Mouse (Mus musculus): ENCODE results near the gene 2810006K23Rik. TPM values are rescaled to one million over a fixed set of nuclear protein-coding genes. Genes with fewer than 3 reads are reported as not detected.
"Not testable (repeated sequence)": the region's sequence is repeated elsewhere in the genome, so short reads cannot be mapped to it uniquely, and the experiment has no call there.

The 2810006K23Rik gene
- total and polyA plus RNA-seq, 3 experiments = 7.6 to 13.3 TPM; not detected in 1

- Histone ChIP-seq H3K4me3 (ENCODE audit: control insufficient read depth in 1 of 2, insufficient read depth in 1 of 2, low read depth in 2 of 2, low read length in 2 of 2) (no peak overlapping the region), H3K36me3 (ENCODE audit: control insufficient read depth in 1 of 2, insufficient read depth in 2 of 2, low read length in 2 of 2) (no peaks in the 10 kb centered on the region), H3K27me3 (ENCODE audit: control insufficient read depth in 1 of 2, insufficient read depth in 2 of 2, low read length in 2 of 2) (no peaks in the 10 kb centered on the region), H3K9me3 (replicated peaks; ENCODE audit: insufficient read depth, low read length) (no peaks in the 10 kb centered on the region), H3K9ac (ENCODE audit: control insufficient read depth, low read depth, low read length, poor library complexity, severe bottlenecking) (no peak overlapping the region), H3K4me1 (ENCODE audit: control insufficient read depth in 1 of 2, insufficient read depth in 2 of 2, low read length in 2 of 2) (peaks cover 0 to 2% of the 10 kb centered on the region in 2 experiments; a peak in 1 of 4 replicates), H3K27ac (ENCODE audit: control insufficient read depth, low read depth, low read length) (no peak overlapping the region), H3K79me2 (ENCODE audit: control insufficient read depth, insufficient read depth, low read length, poor library complexity) (peaks cover 3% of the 10 kb centered on the region; the same call in 1 of the 2 replicates)
- TF ChIP-seq SMC3 (IDR thresholded peaks at IDR 0.05; ENCODE audit: low read depth, low read length) (peak; percentile 71), TCF12 (IDR thresholded peaks at IDR 0.05; ENCODE audit: low read depth, low read length) (no peak), RAD21 (IDR thresholded peaks at IDR 0.05; ENCODE audit: low read depth, low read length) (peak; percentile 59), CTCF (IDR thresholded peaks at IDR 0.05 in 2 of 3, conservative IDR thresholded peaks at IDR 0.05 in 1 of 3; ENCODE audit: control insufficient read depth in 1 of 3, insufficient read depth in 1 of 3, low read depth in 2 of 3, low read length in 3 of 3, poor library complexity in 1 of 3, severe bottlenecking in 1 of 3) (peak; percentile 40 to 74 (median 61)), MYC (IDR thresholded peaks at IDR 0.05; ENCODE audit: low read depth, low read length) (0 out of 2 replicates have a peak, but pooled peaks have one; percentile 30), ZC3H11A (IDR thresholded peaks at IDR 0.05; ENCODE audit: low read depth, low read length) (peak; percentile 59; the same call in 1 of the 2 replicates), MAZ (IDR thresholded peaks at IDR 0.05; ENCODE audit: low read depth, low read length) (no peak)
- DNase-seq (ENCODE audit: low read depth, low spot score) = peak; percentile 67
Observed at GRCm38 (mm10) chr5:124359641-124360040, 31.8 kb downstream of the 2810006K23Rik start.

- not testable (repeated sequence) for H3K4me3 ChIP-seq (ENCODE audit: control insufficient read depth in 1 of 2, insufficient read depth in 1 of 2, low read depth in 2 of 2, low read length in 2 of 2); H3K4me1 ChIP-seq (ENCODE audit: control insufficient read depth in 1 of 2, insufficient read depth in 2 of 2, low read length in 2 of 2); H3K27me3 ChIP-seq (ENCODE audit: control insufficient read depth in 1 of 2, insufficient read depth in 2 of 2, low read length in 2 of 2); H3K9ac ChIP-seq (ENCODE audit: control insufficient read depth, low read depth, low read length, poor library complexity, severe bottlenecking); H3K36me3 ChIP-seq (ENCODE audit: control insufficient read depth in 1 of 2, insufficient read depth in 2 of 2, low read length in 2 of 2); H3K79me2 ChIP-seq (ENCODE audit: control insufficient read depth, insufficient read depth, low read length, poor library complexity); H3K9me3 ChIP-seq (replicated peaks; ENCODE audit: insufficient read depth, low read length); DNase-seq (ENCODE audit: low read depth, low spot score); H3K27ac ChIP-seq (ENCODE audit: control insufficient read depth, low read depth, low read length)
Observed at GRCm38 (mm10) chr5:124362982-124363381, 35.1 kb downstream of the 2810006K23Rik start, which contains the start of gene Cdk2ap1. Gene Cdk2ap1 (minus strand): TSS chr5:124363082.

- H3K4me1 ChIP-seq (ENCODE audit: control insufficient read depth in 1 of 2, insufficient read depth in 2 of 2, low read length in 2 of 2) = peaks cover 0 to 3% of the 10 kb centered on the region in 2 experiments; a peak in 1 of 4 replicates
- no peak overlapping the region for H3K27ac ChIP-seq (ENCODE audit: control insufficient read depth, low read depth, low read length)
- no peak overlapping the region for H3K4me3 ChIP-seq (ENCODE audit: control insufficient read depth in 1 of 2, insufficient read depth in 1 of 2, low read depth in 2 of 2, low read length in 2 of 2)
- H3K36me3 ChIP-seq (ENCODE audit: control insufficient read depth in 1 of 2, insufficient read depth in 2 of 2, low read length in 2 of 2) = peaks cover 2 to 3% of the 10 kb centered on the region in 2 experiments; a peak in 3 of 4 replicates
- H3K9ac ChIP-seq (ENCODE audit: control insufficient read depth, low read depth, low read length, poor library complexity, severe bottlenecking) = no peak overlapping the region
- DNase-seq (ENCODE audit: low read depth, low spot score) = no peak
- no peaks in the 10 kb centered on the region for H3K9me3 ChIP-seq (replicated peaks; ENCODE audit: insufficient read depth, low read length)
- H3K79me2 ChIP-seq (ENCODE audit: control insufficient read depth, insufficient read depth, low read length, poor library complexity) = no peaks in the 10 kb centered on the region
- H3K27me3 ChIP-seq (ENCODE audit: control insufficient read depth in 1 of 2, insufficient read depth in 2 of 2, low read length in 2 of 2) = no peaks in the 10 kb centered on the region
- TF ChIP-seq NRF1 (IDR thresholded peaks at IDR 0.05; ENCODE audit: insufficient read depth, low read depth, low read length, poor library complexity, severe bottlenecking) = no peak
- no peak for TF ChIP-seq ZC3H11A (IDR thresholded peaks at IDR 0.05; ENCODE audit: low read depth, low read length)
- no peak for TF ChIP-seq TAL1 (IDR thresholded peaks at IDR 0.05; ENCODE audit: low read length)
- TF ChIP-seq MYC (IDR thresholded peaks at IDR 0.05; ENCODE audit: low read depth, low read length) = no peak
- no peak for TF ChIP-seq ZNF384 (IDR thresholded peaks at IDR 0.05; ENCODE audit: low read depth, low read length)
- TF ChIP-seq MEF2A (IDR thresholded peaks at IDR 0.05; ENCODE audit: extremely low read depth, insufficient replicate concordance, low read depth, low read length, poor library complexity, severe bottlenecking) = no peak
- no peak for TF ChIP-seq GATA1 (IDR thresholded peaks at IDR 0.05; ENCODE audit: low read depth, low read length)
- no peak for TF ChIP-seq MAZ (IDR thresholded peaks at IDR 0.05; ENCODE audit: low read depth, low read length)
- no peak for TF ChIP-seq TCF12 (IDR thresholded peaks at IDR 0.05; ENCODE audit: low read depth, low read length)
- TF ChIP-seq CHD2 (IDR thresholded peaks at IDR 0.05; ENCODE audit: low read length) = no peak
- no peak for TF ChIP-seq SMC3 (IDR thresholded peaks at IDR 0.05; ENCODE audit: low read depth, low read length)
- no peak for TF ChIP-seq MAX (IDR thresholded peaks at IDR 0.05; ENCODE audit: low read length)
- no peak for TF ChIP-seq RCOR1 (IDR thresholded peaks at IDR 0.05; ENCODE audit: low read depth, low read length)
- no peak for TF ChIP-seq MXI1 (IDR thresholded peaks at IDR 0.05; ENCODE audit: low read depth, low read length)
- TF ChIP-seq EP300 (IDR thresholded peaks at IDR 0.05; ENCODE audit: low read depth in 1 of 2, low read length in 2 of 2) = no peak
Observed at GRCm38 (mm10) chr5:124364173-124364918, 36.5 kb downstream of the 2810006K23Rik start.

Measured in MEL (cell line).